Comparison of ENCODE assay signal across 8 mouse cellular contexts in the genomic region with DNA sequence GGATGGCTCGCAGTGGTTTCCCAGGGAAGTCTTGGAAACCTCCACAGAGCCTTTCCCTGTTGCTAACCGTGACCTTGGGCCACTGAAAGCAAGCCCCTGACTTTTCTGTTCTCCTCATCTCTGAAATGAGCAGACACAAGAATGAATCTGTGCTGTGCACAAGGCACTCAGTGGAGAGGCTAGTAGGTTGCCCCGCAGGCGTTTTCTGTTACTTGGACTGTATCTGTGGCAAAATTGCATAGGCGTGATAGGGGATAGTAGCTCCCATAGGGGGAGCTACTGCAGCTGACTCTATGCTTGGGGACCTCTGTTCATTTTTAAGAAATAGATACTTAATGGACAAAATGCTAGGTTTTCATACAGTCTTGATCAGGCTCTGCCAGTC. TPM values are rescaled to one million over a fixed set of nuclear protein-coding genes. Genes with fewer than 3 reads are reported as not detected.
DNase-seq lines count a peak whose midpoint lies in the region; ATAC-seq and TF ChIP-seq lines count a peak whose summit lies in the region.

No protein-coding gene starts in this region.

- intact Hi-C loops in heart, postnatal 10 days (cut with DNase I) = no loop called here

- peaks cover 3 to 7% of the 10 kb centered on the region in 2 experiments; a peak in 2 of 4 replicates for H3K4me1 ChIP-seq in heart, embryonic 14.5 days (ENCODE audit: control insufficient read depth in 2 of 2, insufficient read depth in 2 of 2, low read length in 2 of 2)
- H3K4me1 ChIP-seq in G1E (ENCODE audit: insufficient read depth, low read depth, low read length) = peaks cover 27% of the 10 kb centered on the region
- H3K4me1 ChIP-seq in forebrain, embryonic 16.5 days (replicated peaks; ENCODE audit: control insufficient read depth, insufficient read depth, low read length) = peaks cover 10% of the 10 kb centered on the region

- peak overlapping the region; percentile 70 to 98 for H3K4me3 ChIP-seq in heart, embryonic 14.5 days (ENCODE audit: control insufficient read depth in 1 of 2, insufficient read depth in 1 of 2, low read depth in 1 of 2, low read length in 2 of 2)
- peak overlapping the region; percentile 99 for H3K4me3 ChIP-seq in G1E (ENCODE audit: low read depth, low read length)
- H3K4me3 ChIP-seq in forebrain, embryonic 16.5 days (replicated peaks; ENCODE audit: low read length) = peak overlapping the region; percentile 76

- H3K9ac ChIP-seq in heart, embryonic 14.5 days (ENCODE audit: low read length) = peak overlapping the region; percentile 79
- H3K9ac ChIP-seq in forebrain, embryonic 16.5 days (replicated peaks; ENCODE audit: low read depth, low read length) = peak overlapping the region; percentile 73

- no peaks in the 10 kb centered on the region for H3K27me3 ChIP-seq in heart, embryonic 14.5 days (ENCODE audit: control insufficient read depth, insufficient read depth, low read length)
- H3K27me3 ChIP-seq in G1E (ENCODE audit: insufficient read depth, low read length) = no peaks in the 10 kb centered on the region
- H3K27me3 ChIP-seq in forebrain, embryonic 16.5 days (replicated peaks; ENCODE audit: control insufficient read depth, insufficient read depth, low read length) = no peaks in the 10 kb centered on the region

- no peaks in the 10 kb centered on the region for H3K9me3 ChIP-seq in heart, embryonic 14.5 days (ENCODE audit: control insufficient read depth, low read length)
- H3K9me3 ChIP-seq in G1E (replicated peaks) = no peaks in the 10 kb centered on the region
- no peaks in the 10 kb centered on the region for H3K9me3 ChIP-seq in forebrain, embryonic 16.5 days (ENCODE audit: control insufficient read depth, low read length)

- peak overlapping the region; percentile 19 to 61; a peak in 2 of 4 replicates for H3K27ac ChIP-seq in heart, embryonic 14.5 days (replicated peaks in 1 of 2; ENCODE audit: control insufficient read depth in 1 of 2, insufficient read depth in 1 of 2, low read depth in 2 of 2, low read length in 2 of 2)
- H3K27ac ChIP-seq in forebrain, embryonic 16.5 days (ENCODE audit: low read length) = peak overlapping the region; percentile 70; the same call in 1 of the 2 replicates

- no peak for DNase-seq in heart, postnatal 10 days
- peak; percentile 27 for DNase-seq in G1E (ENCODE audit: low spot score)
- no peak for DNase-seq in layer of hippocampus, postnatal 25 days (ENCODE audit: extremely low spot score in 1 of 2, low spot score in 1 of 2)
- DNase-seq in left cerebral cortex, adult 9 months (ENCODE audit: low spot score in 2 of 2) = no peak

- WGBS in heart, embryonic 14.5 days = 19% methylated on average over 5 of the region's 5 CpGs
- 23% methylated on average over 5 of the region's 5 CpGs for WGBS in forebrain, embryonic 16.5 days

- ATAC-seq in heart, embryonic 14.5 days (ENCODE audit: insufficient number of reproducible peaks, insufficient read depth, low FRiP score, low read depth) = no peak
- ATAC-seq in G1E (ENCODE audit: extremely low read depth, insufficient number of reproducible peaks, low FRiP score, poor library complexity, severe bottlenecking) = 0 out of 2 replicates have a peak, but pooled peaks have one; percentile 19
- no peak for ATAC-seq in forebrain, embryonic 16.5 days
- ATAC-seq in megakaryocyte-erythroid progenitor cell, adult 5-6 weeks (replicated peaks; ENCODE audit: low FRiP score, low TSS enrichment, poor library complexity, severe bottlenecking) = peak; percentile 50
- ATAC-seq in inflammation-experienced regulatory T-cells, adult 6 months = no peak

- no peak for TF ChIP-seq CTCF in G1E (IDR thresholded peaks at IDR 0.05; ENCODE audit: low read depth, low read length)

- H3K36me3 ChIP-seq in heart, embryonic 14.5 days (ENCODE audit: control insufficient read depth, insufficient read depth, low read length) = no peaks in the 10 kb centered on the region
- H3K36me3 ChIP-seq in G1E (replicated peaks) = peaks cover 32% of the 10 kb centered on the region
- no peaks in the 10 kb centered on the region for H3K36me3 ChIP-seq in forebrain, embryonic 16.5 days (ENCODE audit: control insufficient read depth, insufficient read depth)

- H3K4me2 ChIP-seq in heart, embryonic 14.5 days (ENCODE audit: low read length) = peak overlapping the region; percentile 81
- peak overlapping the region; percentile 82 for H3K4me2 ChIP-seq in forebrain, embryonic 16.5 days (ENCODE audit: low read length)

RNA-seq across cellular contexts. Expression of a gene that starts 0.7 kb away (rescaled TPM):
- polyA plus RNA-seq in heart, embryonic 14.5 days (2014; fragmentation: Nextera tagmentation; extraction: Ambion mirVana) = 11.3 and 13.8 TPM in 2 replicates
- total RNA-seq in heart, postnatal 10 days (2021) = 1 to 10 TPM; 7.4 to 8.1 TPM
- total RNA-seq in G1E (2014; fragmentation: Nextera tagmentation) = 20.1 and 33.9 TPM in 2 replicates
- total RNA-seq in G1E (2017) = 5.5 and 7.2 TPM in 2 replicates
- 5.8 TPM in 2 replicates for polyA plus RNA-seq in G1E (2012)
- 9.6 and 11.4 TPM in 2 replicates for polyA plus RNA-seq in forebrain, embryonic 16.5 days (2015; fragmentation: Nextera tagmentation; extraction: Ambion mirVana)
- 28.7 and 31.9 TPM in 2 replicates for total RNA-seq in megakaryocyte-erythroid progenitor cell, adult 5-6 weeks (2014; fragmentation: Nextera tagmentation)
- total RNA-seq in megakaryocyte-erythroid progenitor cell, adult 5-6 weeks (2017) = 8.5 and 10.3 TPM in 2 replicates
- total RNA-seq in layer of hippocampus, postnatal 25 days (2021) = 10 to 100 TPM; 11.4 to 11.9 TPM
- 10 to 100 TPM in 2 of 3 experiments, 1 to 10 TPM in 1; 8.6 to 17.2 (median 12.6) TPM for polyA plus RNA-seq in inflammation-experienced regulatory T-cells, adult 6 months (2017; shearing (Covaris generic))

RNA-seq across cellular contexts. Expression of a gene that starts 22.3 kb away (rescaled TPM):
- not detected in 2 replicates for polyA plus RNA-seq in heart, embryonic 14.5 days (2014; fragmentation: Nextera tagmentation; extraction: Ambion mirVana)
- not detected for total RNA-seq in heart, postnatal 10 days (2021)
- total RNA-seq in G1E (2014; fragmentation: Nextera tagmentation) (not detected in 2 replicates), G1E (2017) (not detected in 2 replicates)
- not detected in 2 replicates for polyA plus RNA-seq in G1E (2012)
- 0.76 TPM in 1 of 2 replicates, not detected in the other for polyA plus RNA-seq in forebrain, embryonic 16.5 days (2015; fragmentation: Nextera tagmentation; extraction: Ambion mirVana)
- total RNA-seq in megakaryocyte-erythroid progenitor cell, adult 5-6 weeks (2014; fragmentation: Nextera tagmentation) = not detected in 2 replicates
- not detected in 2 replicates for total RNA-seq in megakaryocyte-erythroid progenitor cell, adult 5-6 weeks (2017)
- not detected for total RNA-seq in layer of hippocampus, postnatal 25 days (2021)
- polyA plus RNA-seq in inflammation-experienced regulatory T-cells, adult 6 months (2017; shearing (Covaris generic)) = not detected

Comparison
In these comparisons a context has a peak if more than half of its experiments do, and no peak if none do; other contexts are left out.
1. ATAC-seq: peak in G1E (single experiment) and megakaryocyte-erythroid progenitor cell, adult 5-6 weeks (single experiment); none in heart, embryonic 14.5 days (single experiment), forebrain, embryonic 16.5 days (single experiment) and inflammation-experienced regulatory T-cells, adult 6 months (single experiment).
2. Peak in every context shown above with its lines, with median percentiles within 50 percentile points of each other: H3K4me3 ChIP-seq.